Mouse (Mus musculus) layer of hippocampus, postnatal 25 days (tissue): Measurements from ENCODE around the gene Micu2. TPM values are rescaled to one million over a fixed set of nuclear protein-coding genes. Genes with fewer than 3 reads are reported as not detected.
A peak's percentile ranks its signal among the peaks of the same experiment; 100 is the strongest.
"Not testable (repeated sequence)": the region's sequence is repeated elsewhere in the genome, so short reads cannot be mapped to it uniquely, and the experiment has no call there.

Experiments
- DNase-seq, 2 experiments: peaks; one replicate each; pipeline ENCODE4 v3.0.0; 2022; ENCODE audit warnings: mixed read lengths in 2 of 2, low spot score in 1 of 2; ENCODE audit errors: extremely low spot score in 1 of 2
- total RNA-seq, 2 experiments: library from RNA; stranded (reverse); gene quantifications; 2 replicates each; pipeline ENCODE4 v1.2.3; 2021

Gene Micu2
- total RNA-seq, 2 experiments from 2014 or later: 19.1 to 20.4 TPM

DNA sequence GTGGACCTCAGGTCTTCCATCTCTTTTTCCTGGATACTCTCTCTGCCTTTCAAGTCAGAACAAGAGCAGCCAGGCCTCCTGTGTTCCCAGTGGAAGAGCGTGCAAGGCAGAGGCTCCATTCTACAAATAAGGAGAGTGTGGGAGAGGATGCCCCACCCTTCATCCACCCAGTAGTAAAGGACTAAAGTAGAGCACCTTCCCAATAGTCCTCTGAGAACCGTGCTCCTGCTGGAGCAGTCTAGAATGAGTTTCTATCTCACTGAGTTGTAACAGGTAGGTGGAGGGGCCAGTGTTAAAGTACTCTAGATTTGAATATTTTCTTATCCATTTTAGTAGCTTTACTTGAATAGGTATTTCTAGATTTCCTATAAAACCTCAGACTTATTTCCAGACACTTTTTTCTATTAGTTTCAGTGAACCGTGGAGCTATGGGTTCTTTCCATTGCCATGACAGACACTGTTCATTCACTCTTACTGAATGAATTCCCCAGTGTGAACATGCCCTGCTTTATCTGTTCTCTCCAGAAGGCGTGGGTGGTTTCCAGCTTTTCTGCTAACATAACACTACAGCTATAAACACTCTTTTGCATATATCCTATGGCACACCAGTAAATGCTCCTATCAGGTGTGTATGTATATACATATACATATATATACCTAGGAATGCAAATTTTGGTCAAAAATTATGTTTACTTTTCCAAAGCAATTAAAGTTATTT lies 31.8 kb downstream of the Micu2 start:
- DNase-seq: no peak

DNA sequence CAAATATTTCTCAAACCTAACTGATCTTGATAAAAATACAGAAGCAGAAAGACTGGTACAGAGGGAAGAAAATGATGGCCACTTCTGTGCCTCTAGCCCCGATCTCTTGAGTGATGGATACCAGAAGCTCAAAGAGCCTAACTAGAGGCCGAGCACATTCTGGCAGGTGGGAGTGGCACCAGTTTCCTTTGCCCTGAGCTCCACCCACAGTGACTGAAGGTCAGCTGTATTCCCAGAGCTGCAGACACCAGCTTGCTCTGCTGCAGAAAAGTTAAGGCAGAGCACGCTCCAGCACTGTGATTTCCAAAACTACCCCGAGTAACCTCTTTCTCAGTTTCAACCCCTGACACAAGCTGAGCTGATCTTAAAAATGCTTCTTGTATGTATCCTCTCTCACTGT lies 37.2 kb downstream of the Micu2 start:
- DNase-seq: no peak

DNA sequence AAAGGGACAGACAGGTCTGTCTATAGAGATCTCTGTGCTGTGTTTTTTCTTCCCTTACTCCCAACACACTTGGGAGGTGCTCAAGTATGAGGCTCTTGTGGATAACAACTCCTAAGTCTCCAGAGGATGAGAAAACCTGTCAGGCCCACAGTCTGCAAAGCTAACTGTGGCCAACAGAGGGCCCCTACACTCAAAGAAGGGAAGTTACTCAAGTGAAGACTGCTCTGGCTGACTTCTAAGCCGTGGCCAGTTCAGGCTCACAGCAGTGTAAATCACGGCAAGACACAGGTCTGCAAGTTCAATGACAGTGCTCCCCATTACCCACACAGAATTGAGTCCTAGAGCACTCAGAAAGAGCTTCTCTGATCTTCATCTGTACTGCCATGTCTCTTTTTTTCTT lies 48.0 kb downstream of the Micu2 start:
- peak in 1 of 2 experiments; percentile 9 for DNase-seq

DNA sequence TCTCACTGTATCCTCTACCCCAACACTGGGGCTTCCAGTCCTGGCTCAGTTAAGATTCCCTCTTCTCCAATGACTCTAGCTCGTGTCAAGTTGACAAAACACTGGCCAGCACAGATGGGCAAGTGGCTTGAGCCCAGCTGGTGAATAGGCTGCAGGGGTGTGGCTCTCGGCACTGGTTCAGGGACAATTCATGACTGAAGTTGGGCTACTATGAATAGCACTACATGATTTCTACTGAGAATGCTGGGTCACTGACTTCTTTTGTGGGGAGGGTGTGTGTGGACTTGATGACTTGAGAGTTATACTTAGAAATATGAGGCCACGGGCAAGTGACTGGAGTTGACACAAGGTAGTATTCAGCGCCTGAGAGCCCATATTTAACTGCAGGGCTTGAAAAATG lies 53.2 kb downstream of the Micu2 start:
- DNase-seq: no peak

DNA sequence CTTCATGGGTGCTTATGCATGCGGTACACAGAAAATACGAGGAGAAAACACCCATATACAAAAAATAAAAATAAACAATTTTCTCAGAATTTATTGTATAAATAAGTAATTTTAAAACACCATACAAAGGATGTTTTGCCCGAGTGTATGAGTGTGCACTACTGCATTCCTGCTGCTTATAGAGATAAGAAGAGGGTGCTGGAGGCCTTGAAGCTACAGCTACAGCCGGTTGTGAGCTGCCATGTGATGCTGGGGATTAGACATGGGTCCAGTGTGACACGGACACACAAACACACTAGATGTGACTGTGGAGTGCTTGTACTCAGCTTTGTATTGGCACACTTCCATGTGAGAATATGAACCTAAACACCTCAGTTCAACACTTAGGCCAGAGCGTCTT lies 61.8 kb downstream of the Micu2 start:
- DNase-seq: no peak

DNA sequence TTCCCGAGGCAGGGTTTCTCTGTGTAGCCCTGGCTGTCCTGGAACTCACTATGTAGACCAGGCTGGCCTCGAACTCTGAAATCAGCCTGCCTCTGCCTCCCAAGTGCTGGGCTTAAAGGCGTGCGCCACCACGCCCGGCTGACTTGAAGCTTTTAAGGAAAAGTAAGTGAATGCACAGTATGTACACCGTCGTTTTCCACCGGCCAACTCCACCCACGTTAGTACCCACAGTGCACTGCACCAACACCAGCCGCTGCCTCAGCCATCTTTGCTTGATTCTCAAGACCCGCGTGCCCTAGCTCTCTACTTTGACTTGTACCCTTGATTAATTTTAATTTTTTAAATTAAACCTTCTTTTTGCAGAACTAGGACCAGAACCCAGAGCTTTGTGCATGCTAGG lies 64.4 kb downstream of the Micu2 start:
- DNase-seq: no peak

DNA sequence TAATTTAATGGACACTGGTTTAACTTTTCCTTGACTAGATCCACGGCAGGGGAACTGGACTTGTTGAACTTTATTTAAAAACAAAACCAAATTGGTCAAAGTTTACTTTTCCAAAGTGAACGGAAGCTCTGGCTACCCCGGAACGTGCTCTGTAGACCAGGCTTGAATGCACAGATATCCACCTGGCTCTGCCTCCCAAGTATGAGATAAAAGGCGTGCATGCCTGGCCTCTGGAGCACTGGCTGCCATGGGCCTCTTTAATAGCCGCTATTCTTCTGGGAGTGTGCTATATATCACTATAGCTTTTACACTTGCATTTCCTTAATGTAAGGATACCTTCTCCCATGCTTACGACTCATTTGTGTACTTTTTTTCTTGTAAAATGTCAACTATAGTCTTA lies 65.5 kb downstream of the Micu2 start:
- DNase-seq: no peak

DNA sequence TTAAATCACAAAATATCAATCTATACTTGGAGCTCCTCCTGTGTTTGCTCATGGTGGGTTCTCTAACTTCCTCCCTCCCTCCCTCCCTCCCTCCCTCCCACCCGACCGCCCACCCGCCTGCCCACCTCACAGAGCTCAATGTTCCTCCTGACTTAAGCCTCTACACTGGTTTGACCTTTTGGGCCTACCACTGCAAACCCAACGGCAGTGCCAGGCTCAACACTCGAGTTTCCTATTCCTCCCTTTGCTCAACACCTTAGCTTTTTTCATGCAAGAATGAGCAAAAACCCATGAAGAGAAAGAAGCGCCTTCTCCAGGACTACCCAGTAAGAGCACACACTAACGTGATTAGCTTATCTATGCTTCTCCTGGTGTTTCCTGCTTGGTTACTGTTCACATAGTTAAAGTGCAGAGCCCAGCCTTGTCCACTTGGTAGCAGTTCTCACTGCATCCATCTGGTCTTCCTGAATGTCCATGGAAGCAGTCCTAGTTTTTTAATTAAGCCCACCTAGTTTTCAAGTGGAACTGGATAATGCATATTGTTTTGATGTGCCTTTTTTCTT lies 66.1 kb downstream of the Micu2 start:
- DNase-seq: no peak

DNA sequence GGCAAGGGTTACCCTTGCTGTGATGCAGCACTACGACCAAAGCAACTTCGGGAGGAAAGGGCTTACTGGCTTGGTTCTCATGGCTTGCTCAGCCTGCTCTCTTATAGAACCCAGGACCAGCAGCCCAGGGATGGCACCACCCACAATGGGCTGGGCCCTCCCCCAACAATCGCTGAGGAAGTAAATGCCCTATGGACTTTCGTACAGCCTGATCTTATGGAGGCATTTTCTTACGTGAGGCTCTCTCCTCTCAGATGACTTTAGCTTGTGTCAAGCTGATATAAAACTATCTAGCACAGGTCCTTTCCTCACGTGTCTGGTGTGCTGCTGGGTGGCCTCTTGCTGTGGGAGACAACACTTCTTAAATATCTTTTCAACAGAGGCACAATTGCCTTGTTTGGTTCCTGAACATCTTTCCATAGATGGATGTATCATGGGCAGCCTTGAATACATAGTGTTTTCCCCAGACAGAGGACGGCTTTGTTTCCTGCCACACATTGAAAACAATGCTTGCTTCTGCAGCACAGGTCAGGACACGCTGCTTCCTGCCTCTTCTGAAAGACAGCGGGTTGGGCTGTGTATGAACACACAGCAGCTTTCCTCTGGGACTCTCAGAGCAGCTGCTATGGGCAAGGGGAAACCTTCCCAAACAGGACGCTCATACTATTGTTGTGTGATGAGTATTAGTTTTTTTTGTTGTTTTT lies 77.5 kb downstream of the Micu2 start:
- DNase-seq: no peak

DNA sequence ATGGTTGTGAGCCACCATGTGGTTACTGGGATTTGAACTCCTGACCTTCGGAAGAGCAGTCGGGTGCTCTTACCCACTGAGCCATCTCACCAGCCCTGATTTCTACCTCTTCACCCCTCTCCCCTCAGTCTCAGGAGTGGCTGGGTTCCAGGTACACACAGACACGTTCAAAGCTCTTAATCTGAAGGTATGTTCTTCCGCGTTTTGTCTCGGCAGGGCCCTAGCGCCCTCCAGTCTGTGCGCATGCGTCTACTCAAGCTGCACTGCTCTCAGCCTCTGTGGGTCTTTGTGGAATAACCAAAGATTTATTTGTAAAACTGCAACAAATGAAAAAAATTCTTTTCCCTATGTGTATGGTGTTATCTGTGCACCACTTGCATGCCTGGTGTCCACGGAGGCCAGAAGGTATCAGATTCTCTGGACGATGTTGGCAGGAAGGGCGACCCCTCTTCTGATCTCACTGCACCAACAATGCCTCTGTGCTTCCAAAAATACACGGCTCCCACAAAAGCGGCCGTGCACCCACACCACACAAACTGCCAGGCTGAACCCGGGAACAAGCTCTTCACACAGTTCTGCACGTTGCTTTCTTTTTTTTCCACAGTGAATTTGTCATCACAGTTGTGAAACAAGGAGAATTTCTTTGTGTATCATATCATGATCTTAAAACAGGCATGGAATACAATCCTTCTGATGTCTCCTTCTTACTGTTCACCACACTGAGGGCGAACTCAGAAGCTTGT lies 78.3 kb downstream of the Micu2 start:
- DNase-seq: no peak

DNA sequence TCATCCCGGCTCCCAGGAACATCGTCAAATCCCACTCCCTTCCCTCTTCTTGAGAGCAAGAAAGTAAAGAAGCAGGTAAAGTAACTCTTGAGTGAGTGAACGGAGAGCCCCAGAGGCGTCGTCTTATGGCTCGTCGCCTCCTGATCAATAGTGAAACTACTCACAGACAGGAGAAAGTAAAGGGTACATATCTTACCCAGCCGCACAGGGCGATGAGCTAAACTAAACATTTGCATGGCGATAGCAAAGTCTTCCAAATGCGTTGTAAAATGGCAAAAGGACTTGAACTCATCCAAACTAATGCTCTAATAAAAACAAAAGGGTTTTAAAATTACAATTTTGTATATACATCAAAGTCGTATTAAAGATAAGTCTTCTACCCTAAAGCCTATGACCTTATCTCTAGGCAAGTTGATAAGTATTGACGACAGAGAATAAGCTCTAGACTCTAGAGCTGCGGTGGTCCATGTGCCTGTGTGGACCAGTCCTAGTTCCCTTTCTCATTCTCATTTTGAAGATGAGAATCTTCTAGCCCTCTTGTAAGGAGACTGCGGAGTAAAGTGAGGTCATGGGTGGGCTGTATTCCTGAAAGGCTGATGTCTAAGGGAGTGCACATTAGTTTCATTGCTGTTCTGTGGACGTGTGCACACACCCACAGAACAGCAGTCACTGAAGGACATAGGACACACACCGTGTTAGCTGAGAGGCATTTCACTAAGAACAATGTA lies 79.8 kb downstream of the Micu2 start:
- DNase-seq: no peak

DNA sequence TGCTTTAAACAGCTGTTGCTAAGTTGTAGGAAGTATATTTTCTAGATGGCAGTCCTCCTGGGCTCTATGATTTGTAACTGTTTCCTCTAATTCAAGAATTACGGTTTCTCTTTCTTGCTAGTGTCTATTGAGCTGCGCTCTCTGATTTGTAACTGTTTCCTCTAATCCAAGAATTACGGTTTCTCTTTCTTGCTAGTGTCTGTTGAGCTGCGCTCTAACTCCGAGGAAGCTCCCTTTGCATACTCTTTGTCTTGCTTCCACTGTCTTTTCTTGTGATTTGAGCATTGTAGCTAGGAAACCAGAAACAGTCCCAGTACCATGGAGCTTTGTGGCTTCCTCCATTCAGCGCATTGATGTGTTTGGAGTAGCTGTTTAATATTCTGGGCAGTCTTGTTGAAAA lies 83.7 kb downstream of the Micu2 start:
- DNase-seq: no peak

DNA sequence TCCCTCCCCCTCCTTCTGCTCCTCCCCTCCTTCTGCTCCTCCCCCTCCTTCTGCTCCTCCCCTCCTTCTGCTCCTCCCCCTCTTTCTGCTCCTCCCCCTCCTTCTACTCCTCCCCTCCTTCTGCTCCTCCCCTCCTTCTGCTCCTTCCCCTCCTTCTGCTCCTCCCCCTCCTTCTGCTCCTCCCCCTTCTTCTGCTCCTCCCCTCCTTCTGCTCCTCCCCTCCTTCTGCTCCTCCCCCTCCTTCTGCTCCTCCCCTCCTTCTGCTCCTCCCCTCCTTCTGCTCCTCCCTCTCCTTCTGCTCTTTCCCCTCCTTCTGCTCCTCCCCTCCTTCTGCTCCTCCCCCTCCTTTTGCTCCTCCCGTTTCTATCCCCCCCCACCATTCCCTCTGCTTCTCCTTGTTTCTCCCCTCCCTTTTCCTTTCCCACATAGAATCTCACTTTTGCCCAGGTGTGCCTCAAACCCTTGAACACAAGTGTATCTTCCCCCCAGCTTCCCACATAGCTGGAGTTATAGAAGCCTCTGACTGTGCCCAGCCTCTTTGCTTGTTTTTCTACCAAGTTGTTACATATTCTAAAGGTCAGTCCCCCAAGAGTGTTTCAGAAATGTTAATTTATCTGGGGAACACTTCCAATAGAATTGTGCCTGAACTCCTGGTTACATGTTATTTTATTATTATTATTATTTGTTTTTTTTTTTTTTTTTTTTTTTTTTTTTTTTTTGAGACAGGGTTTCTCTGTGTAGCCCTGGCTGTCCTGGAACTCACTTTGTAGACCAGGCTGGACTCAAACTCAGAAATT lies 86.7 kb downstream of the Micu2 start:
- DNase-seq: not testable (repeated sequence)

DNA sequence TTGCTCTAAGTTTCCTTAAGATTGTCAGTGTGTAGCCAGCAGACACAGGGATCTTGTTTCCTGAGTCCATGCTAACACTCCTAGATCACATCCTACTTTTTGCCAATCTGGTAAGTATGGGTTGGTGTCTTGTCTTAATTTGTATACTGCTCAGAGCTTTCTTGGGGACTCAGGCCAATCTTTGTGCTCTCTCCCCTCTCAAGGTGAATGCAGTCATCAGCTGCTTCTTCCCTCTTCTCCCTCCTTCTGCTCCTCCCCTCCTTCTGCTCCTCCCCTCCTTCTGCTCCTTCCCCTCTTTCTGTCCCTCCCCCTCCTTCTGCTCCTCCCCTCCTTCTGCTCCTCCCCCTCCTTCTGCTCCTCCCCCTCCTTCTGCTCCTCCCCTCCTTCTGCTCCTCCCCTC lies 87.3 kb downstream of the Micu2 start:
- DNase-seq: not testable (repeated sequence)

DNA sequence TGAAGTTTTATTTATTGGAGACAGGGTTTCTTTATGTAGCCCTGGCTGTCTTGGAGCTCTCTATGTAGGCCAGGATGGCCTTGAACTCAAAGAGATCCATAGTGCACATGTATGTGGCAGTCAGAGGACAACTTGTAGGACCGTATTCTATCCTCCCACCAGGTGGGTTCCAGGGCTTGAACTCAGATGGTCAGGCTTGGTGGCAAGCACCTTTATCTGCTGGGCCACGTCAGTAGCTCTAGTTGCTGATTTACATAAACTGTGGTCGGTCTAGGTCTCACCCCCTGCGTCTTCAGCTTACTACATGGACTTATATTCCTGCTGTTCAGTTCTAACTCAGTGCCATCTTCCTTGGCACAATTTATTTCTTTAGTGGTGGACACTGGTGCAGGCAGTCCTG lies 87.7 kb downstream of the Micu2 start:
- DNase-seq: no peak

DNA sequence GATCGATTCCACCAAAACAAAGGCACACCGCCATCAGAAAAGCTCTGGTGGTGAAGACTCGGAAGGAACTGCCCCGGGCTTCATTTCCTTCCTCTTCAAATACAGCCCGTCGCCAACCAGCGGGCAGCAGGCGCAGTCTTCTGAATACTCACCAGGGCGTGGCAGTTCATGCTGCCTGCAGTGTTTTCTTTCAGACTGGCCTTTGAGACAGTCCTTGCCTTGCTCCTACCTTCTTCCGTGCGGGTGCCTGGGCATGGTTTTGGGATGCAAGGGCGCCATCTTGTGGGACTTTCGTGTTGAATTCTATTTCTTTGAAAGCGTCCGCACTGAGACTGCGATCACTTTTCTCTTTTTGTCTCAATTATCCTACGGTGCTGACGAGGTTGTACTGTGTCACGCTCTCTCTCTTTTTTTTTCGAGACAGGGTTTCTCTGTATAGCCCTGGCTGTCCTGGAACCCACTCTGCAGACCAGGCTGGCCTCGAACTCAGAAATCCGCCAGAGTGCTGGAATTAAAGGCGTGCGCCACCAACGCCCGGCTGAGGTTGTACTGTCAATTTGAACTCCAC lies 88.5 kb downstream of the Micu2 start:
- peak; percentile 78 to 89 for DNase-seq

DNA sequence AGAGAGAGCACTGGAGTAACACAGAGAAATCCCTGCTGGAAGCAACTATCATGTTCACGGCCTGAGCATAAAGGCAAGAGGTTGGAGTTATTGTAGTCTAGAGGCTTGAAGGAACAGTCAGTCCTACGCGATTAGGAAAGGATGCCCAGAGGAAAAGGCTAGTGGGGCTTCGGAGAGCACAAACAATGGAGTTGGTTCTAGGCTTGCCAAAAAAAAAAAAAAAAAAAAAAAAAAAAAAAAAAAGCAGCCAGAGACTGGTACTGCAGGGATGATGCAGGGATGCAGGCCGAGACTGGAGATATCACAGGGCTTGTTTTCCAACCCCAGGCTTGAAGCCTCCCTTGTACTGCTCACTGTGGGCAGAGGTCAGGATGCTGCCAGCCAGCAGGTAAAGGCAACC lies 89.8 kb downstream of the Micu2 start:
- no peak for DNase-seq

DNA sequence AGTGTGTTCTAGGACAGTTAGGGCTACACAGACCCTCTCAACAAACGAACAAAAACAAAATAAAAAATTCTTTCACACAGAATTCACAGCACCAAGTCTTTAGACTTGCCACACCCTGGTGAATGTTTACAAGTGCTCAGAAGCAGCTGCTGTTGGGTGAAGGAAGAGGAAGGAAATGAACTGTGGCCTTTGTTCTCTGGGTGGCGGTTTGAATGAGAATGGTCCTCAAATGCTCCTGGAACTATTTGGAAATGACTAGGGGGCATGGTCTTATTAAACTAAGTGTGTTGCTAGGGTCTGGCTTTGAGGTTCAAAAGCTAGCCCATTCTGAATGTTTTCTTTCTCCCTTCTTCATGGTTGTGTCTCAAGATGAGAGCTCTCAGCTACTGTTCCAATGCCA lies 90.6 kb downstream of the Micu2 start:
- DNase-seq: no peak

DNA sequence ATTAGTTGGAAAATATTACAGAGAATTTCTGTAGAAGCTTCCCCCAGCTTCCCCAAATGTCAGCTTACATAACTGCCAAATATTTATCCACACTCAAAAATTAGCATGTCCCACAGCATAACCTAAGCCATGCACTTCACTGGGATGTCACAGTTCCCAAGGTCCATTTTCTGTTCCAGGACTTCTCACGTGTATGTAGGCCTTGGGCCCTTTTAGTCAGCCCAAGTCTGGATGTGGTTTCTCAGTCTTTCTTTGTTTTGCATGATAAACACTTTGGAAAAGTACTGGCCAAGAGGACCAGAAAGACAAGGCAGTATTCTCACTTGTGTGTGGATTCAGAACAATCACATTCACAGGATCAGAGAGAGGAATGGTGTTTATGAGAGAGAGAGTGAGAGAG lies 97.1 kb downstream of the Micu2 start:
- DNase-seq: no peak
